Mouse (Mus musculus) MEL (cell line): ENCODE measurements around the gene Gas7.

Experiments
- CHD1 ChIP-seq: IDR thresholded peaks from 2 replicates; pipeline ENCODE4 v1.6.1; 2012; ENCODE audit warnings: low read depth, mild to moderate bottlenecking, inconsistent platforms, low read length, improper control_type of control experiment
- CHD2 ChIP-seq: IDR thresholded peaks from 2 replicates; pipeline ENCODE4 v1.6.1; 2011; ENCODE audit warnings: low read length, improper control_type of control experiment
- CTCF ChIP-seq, 3 experiments: IDR thresholded peaks in 2 of 3; conservative IDR thresholded peaks in 1 of 3; 2 replicates each; pipeline ENCODE4 v1.5.1; 2011 to 2012; ENCODE audit warnings: low read length in 3 of 3, low read depth in 2 of 3, mild to moderate bottlenecking in 2 of 3, improper control_type of control experiment in 1 of 3, inconsistent platforms in 1 of 3, mixed read lengths in 1 of 3, moderate library complexity in 1 of 3; ENCODE audit not compliant: control insufficient read depth in 1 of 3, insufficient read depth in 1 of 3, poor library complexity in 1 of 3, severe bottlenecking in 1 of 3
- E2F4 ChIP-seq: IDR thresholded peaks from 2 replicates; pipeline ENCODE4 v1.6.1; 2011; ENCODE audit warnings: low read depth, low read length, improper control_type of control experiment, borderline replicate concordance
- GABPA ChIP-seq: IDR thresholded peaks from 2 replicates; pipeline ENCODE4 v1.6.1; 2012; ENCODE audit warnings: low read depth, mild to moderate bottlenecking, inconsistent platforms, low read length, improper control_type of control experiment, moderate library complexity
- POLR2A ChIP-seq, 2 experiments: IDR thresholded peaks; 2 replicates each; pipeline ENCODE4 v1.6.1; 2011 to 2012; ENCODE audit warnings: low read length in 2 of 2, mild to moderate bottlenecking in 2 of 2, control low read depth in 1 of 2, improper control_type of control experiment in 1 of 2, low read depth in 1 of 2, moderate library complexity in 1 of 2; ENCODE audit not compliant: control insufficient read depth in 1 of 2, insufficient read depth in 1 of 2, poor library complexity in 1 of 2

GRCm38 (mm10) chr11:67679300-67679699 is 224.1 kb downstream of the Gas7 start:
- TF ChIP-seq E2F4 = no peak
- TF ChIP-seq GABPA = no peak
- no peak for TF ChIP-seq CHD2
- no peak for TF ChIP-seq POLR2A (IDR thresholded peaks at IDR 0.05; ENCODE audit: control insufficient read depth in 1 of 2, insufficient read depth in 1 of 2, low read depth in 1 of 2, low read length in 2 of 2, poor library complexity in 1 of 2)
- TF ChIP-seq CTCF (IDR thresholded peaks at IDR 0.05 in 2 of 3, conservative IDR thresholded peaks at IDR 0.05 in 1 of 3; ENCODE audit: control insufficient read depth in 1 of 3, insufficient read depth in 1 of 3, low read depth in 2 of 3, low read length in 3 of 3, poor library complexity in 1 of 3, severe bottlenecking in 1 of 3) = no peak
- no peak for TF ChIP-seq CHD1
